Mouse (Mus musculus) limb, embryonic 14.5 days (tissue): ENCODE measurements around the gene Abcb8. TPM values are rescaled to one million over a fixed set of nuclear protein-coding genes. Genes with fewer than 3 reads are reported as not detected.
A peak's percentile ranks its signal among the peaks of the same experiment; 100 is the strongest.

Source experiments
- ATAC-seq: fragments of 200-750 bp; cut with Nextera tagmentation; 2 replicates; pipeline ENCODE4 v1.8.0; 2017; ENCODE audit warnings: low read depth, moderate number of reproducible peaks, moderate TSS enrichment; ENCODE audit not compliant: low FRiP score
- DNase-seq: peaks from one replicate; pipeline ENCODE4 v3.0.0-alpha.2; 2015; ENCODE audit warnings: low spot score
- H3K27ac ChIP-seq: fragments of 300-500 bp; sonication (generic); replicated peaks from 2 replicates; pipeline ENCODE4 v1.5.1; 2014; ENCODE audit warnings: low read depth, mild to moderate bottlenecking, low read length, moderate library complexity, mixed read lengths
- H3K27me3 ChIP-seq: fragments of 300-500 bp; sonication (generic); 2 replicates; pipeline ENCODE4 v1.6.1; 2014; ENCODE audit warnings: low read length, mixed read lengths; ENCODE audit not compliant: control insufficient read depth, insufficient read depth
- H3K36me3 ChIP-seq: fragments of 300-500 bp; sonication (generic); 2 replicates; pipeline ENCODE4 v1.6.1; 2014; ENCODE audit warnings: mild to moderate bottlenecking, low read length, moderate library complexity, mixed read lengths; ENCODE audit not compliant: control insufficient read depth, insufficient read depth
- H3K4me1 ChIP-seq: fragments of 300-500 bp; sonication (generic); 2 replicates; pipeline ENCODE4 v1.6.1; 2014; ENCODE audit warnings: antibody characterized with exemption, low read length, mixed read lengths; ENCODE audit not compliant: control insufficient read depth, insufficient read depth
- H3K4me2 ChIP-seq: fragments of 300-500 bp; sonication (generic); replicated peaks from 2 replicates; pipeline ENCODE4 v1.6.1; 2014; ENCODE audit warnings: low read depth, mild to moderate bottlenecking, low read length, moderate library complexity; ENCODE audit not compliant: severe bottlenecking
- H3K4me3 ChIP-seq: fragments of 300-500 bp; sonication (generic); replicated peaks from 2 replicates; pipeline ENCODE4 v1.5.1; 2014; ENCODE audit warnings: low read length
- H3K9ac ChIP-seq: fragments of 300-500 bp; sonication (generic); 2 replicates; pipeline ENCODE4 v1.6.1; 2014; ENCODE audit warnings: mild to moderate bottlenecking, low read depth, low read length, moderate library complexity; ENCODE audit not compliant: severe bottlenecking
- H3K9me3 ChIP-seq: fragments of 300-500 bp; sonication (generic); 2 replicates; pipeline ENCODE4 v1.6.1; 2016; ENCODE audit warnings: low read length; ENCODE audit not compliant: control insufficient read depth
- POLR2A ChIP-seq: fragments of 200-500 bp; IDR thresholded peaks from 2 replicates; pipeline ENCODE4 v1.8.0; 2012; ENCODE audit warnings: inconsistent platforms, mild to moderate bottlenecking, moderate library complexity, borderline replicate concordance; ENCODE audit not compliant: insufficient read depth, insufficient read length; ENCODE audit errors: extremely low read depth
- WGBS: fragments of 180-500 bp; shearing (Covaris S2); extraction: QIAGEN DNeasy Blood & Tissue Kit; methylation state at CpG from one replicate; pipeline ENCODE4 v1.1.7; 2014; 5-methylcytosine and 5-hydroxymethylcytosine counted together
- polyA plus RNA-seq, 2 experiments: library from polyadenylated mRNA; depleted of rRNA in 1 of 2; stranded (reverse) in 1 of 2; unstranded in 1 of 2; fragments of >200 nt; fragmentation: Nextera tagmentation in 1 of 2; extraction: Ambion mirVana in 1 of 2; gene quantifications; 2 replicates each; pipeline versions ENCODE4 v1.2.1 to v1.2.3; 2012 to 2014

Abcb8 gene
- polyA plus RNA-seq, 2 experiments: 35.8 to 45.3 TPM

DNA sequence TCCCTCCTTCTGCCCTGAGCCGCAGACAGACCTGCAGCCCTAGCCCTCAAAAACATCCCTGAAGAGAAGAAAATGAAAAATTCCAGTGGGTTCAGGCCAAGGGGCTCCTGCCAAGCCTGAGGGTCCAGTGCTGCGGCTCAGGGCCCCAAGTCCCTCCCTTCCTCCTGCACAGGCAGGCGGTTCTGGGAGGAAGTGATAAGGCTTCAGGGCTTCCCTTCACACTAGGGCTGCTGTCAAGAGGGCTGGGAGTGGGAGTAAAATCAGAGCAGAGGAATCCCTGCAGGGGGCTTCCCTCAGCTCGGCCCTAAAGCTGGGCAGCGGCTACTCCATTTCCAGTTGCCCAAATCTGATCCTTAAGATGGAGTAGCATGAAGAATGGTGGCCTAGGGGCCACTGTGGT is 27.9 kb upstream of the Abcb8 start:
- DNase-seq: no peak

DNA sequence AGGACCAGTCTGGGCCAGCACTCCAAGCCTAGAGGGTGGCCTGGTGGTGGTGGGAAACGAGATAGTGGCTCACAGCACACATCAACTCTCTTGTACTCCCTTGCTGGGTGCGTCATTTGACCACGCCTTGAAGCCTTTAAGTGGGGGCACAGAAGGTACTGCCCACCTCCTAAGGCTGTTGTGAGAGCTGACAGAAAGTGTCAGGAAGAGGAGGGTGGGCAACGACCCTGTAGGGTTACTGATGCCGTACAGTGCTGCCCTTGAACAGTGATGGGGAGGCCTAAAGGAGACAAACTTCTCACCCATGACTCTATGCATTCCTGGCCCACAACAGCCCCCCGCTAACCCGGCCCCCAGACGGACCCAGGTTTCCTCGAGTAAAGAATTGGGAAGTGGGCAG is 27.0 kb upstream of the Abcb8 start:
- H3K36me3 ChIP-seq: no peaks in the 10 kb centered on the region
- no peak overlapping the region for H3K9ac ChIP-seq
- H3K27ac ChIP-seq: no peak overlapping the region
- ATAC-seq (no peak), DNase-seq (no peak)
- H3K27me3 ChIP-seq: no peaks in the 10 kb centered on the region
- no peaks in the 10 kb centered on the region for H3K9me3 ChIP-seq
- H3K4me3 ChIP-seq: no peak overlapping the region
- no peak for TF ChIP-seq POLR2A
- WGBS: 81% methylated on average over 9 of the region's 9 CpGs
- no peaks in the 10 kb centered on the region for H3K4me1 ChIP-seq
- no peak overlapping the region for H3K4me2 ChIP-seq

More for the DNA sequence above, 27.9 kb upstream of the Abcb8 start:
- Histone ChIP-seq H3K9me3 (no peaks in the 10 kb centered on the region), H3K4me2 (no peak overlapping the region), H3K4me1 (no peaks in the 10 kb centered on the region), H3K36me3 (no peaks in the 10 kb centered on the region), H3K27me3 (no peaks in the 10 kb centered on the region), H3K4me3 (no peak overlapping the region), H3K9ac (no peak overlapping the region), H3K27ac (no peak overlapping the region)
- no peak for ATAC-seq
- TF ChIP-seq POLR2A: no peak
- 33% methylated on average over 5 of the region's 5 CpGs for WGBS

DNA sequence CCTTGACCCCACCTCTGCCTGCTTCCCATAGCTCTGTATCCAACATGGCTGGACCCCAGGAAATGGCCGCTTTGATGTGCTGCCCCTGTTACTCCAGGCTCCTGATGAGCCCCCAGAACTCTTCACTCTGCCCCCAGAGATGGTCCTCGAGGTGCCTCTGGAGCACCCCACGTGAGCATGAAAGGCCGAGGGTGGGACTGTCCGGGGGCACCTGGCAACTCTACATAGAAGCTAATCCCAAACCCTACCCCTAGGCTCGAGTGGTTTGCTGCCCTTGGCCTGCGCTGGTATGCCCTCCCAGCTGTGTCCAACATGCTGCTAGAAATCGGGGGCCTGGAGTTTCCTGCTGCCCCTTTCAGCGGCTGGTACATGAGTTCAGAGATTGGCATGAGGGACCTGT is 23.7 kb upstream of the Abcb8 start:
- DNase-seq (no peak), ATAC-seq (no peak)
- H3K4me2 ChIP-seq: no peak overlapping the region
- no peaks in the 10 kb centered on the region for H3K9me3 ChIP-seq
- H3K27me3 ChIP-seq: no peaks in the 10 kb centered on the region
- TF ChIP-seq POLR2A: no peak
- no peaks in the 10 kb centered on the region for H3K36me3 ChIP-seq
- H3K9ac ChIP-seq: no peak overlapping the region
- H3K4me3 ChIP-seq: no peak overlapping the region
- 83% methylated on average over 9 of the region's 9 CpGs for WGBS
- H3K27ac ChIP-seq: no peak overlapping the region
- no peaks in the 10 kb centered on the region for H3K4me1 ChIP-seq

DNA sequence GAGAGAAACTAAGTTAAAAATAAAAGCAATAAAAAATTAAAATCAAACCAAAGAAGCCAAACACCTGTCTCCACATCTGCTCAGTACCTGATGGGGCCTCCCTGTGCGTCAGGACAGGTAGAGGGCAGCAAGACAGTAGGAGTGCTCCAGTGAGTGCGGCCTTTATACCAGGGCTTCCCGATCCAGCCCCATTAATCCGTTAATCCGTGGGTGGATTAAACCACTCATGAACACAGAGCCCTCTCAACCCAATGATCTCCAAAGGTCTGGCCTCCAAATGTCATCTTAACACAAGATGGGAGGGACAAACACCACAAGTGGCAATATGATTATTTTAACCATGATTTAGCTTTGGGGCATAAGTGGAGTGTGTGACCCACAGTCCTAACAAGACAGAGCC is 19.7 kb upstream of the Abcb8 start:
- no peak overlapping the region for H3K4me3 ChIP-seq
- H3K9ac ChIP-seq: no peak overlapping the region
- H3K4me1 ChIP-seq: no peaks in the 10 kb centered on the region
- no peaks in the 10 kb centered on the region for H3K27me3 ChIP-seq
- no peak for TF ChIP-seq POLR2A
- no peak for DNase-seq
- H3K4me2 ChIP-seq: no peak overlapping the region
- no peaks in the 10 kb centered on the region for H3K36me3 ChIP-seq
- no peak for ATAC-seq
- no peak overlapping the region for H3K27ac ChIP-seq
- 82% methylated on average over 5 of the region's 5 CpGs for WGBS
- H3K9me3 ChIP-seq: no peaks in the 10 kb centered on the region

DNA sequence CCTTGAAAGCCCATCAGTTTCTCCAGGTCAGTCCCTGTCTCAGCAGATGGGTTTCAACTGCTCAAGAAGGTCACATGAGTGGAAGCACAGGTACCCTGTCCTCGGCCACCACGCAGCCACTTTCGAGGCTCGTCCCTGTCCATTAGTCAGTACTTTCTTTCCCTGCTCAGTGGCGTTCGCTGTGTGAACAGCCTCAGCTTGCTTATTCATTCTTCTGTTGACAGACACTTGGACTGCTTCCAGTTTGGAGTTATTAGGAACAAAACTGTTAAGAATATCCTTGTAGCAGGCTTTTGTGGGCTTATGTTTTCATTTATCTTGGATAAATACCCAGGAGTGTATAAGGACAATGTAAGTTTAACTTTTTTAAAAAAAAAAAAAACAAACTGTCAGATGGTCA is 19.2 kb upstream of the Abcb8 start:
- no peak overlapping the region for H3K27ac ChIP-seq
- DNase-seq (peak; percentile 37), ATAC-seq (no peak)
- TF ChIP-seq POLR2A: no peak
- H3K4me2 ChIP-seq: no peak overlapping the region
- no peaks in the 10 kb centered on the region for H3K27me3 ChIP-seq
- H3K4me1 ChIP-seq: no peaks in the 10 kb centered on the region
- 73% methylated on average over 6 of the region's 6 CpGs for WGBS
- H3K9me3 ChIP-seq: no peaks in the 10 kb centered on the region
- H3K9ac ChIP-seq: no peak overlapping the region
- H3K36me3 ChIP-seq: no peaks in the 10 kb centered on the region
- no peak overlapping the region for H3K4me3 ChIP-seq
